Comparison of ENCODE assay signal across 20 mouse cellular contexts in genomic region chr11:100585148-100585547, GRCm38 (mm10). TPM values are rescaled to one million over a fixed set of nuclear protein-coding genes. Genes with fewer than 3 reads are reported as not detected.
A peak's percentile ranks its signal among the peaks of the same experiment; 100 is the strongest.
DNase-seq lines count a peak whose midpoint lies in the region; ATAC-seq and TF ChIP-seq lines count a peak whose summit lies in the region.
"Had no signal": no experiment of that assay in that cellular context is flagged by ENCODE, and none has a peak within 500 bp of the region (broad histone marks: within the 10 kb centered on the region; RNA-seq: fewer than 3 reads in every experiment).

No protein-coding gene starts in this region.

- H3K4me2 ChIP-seq in midbrain, postnatal 0 days (ENCODE audit: low read depth, low read length, poor library complexity, severe bottlenecking), result no peak overlapping the region
- H3K4me2 ChIP-seq: forebrain, embryonic 13.5 days; hindbrain, embryonic 13.5 days had no signal

- DNase-seq in layer of hippocampus, adult 2 months (ENCODE audit: low spot score in 2 of 2), result no peak
- no peak for DNase-seq in layer of hippocampus, postnatal 25 days (ENCODE audit: extremely low spot score in 1 of 2, low spot score in 1 of 2)
- DNase-seq in thymus, adult 2 months, result no peak
- no peak for DNase-seq in thymus, adult 18-20 months
- DNase-seq in midbrain, postnatal 0 days (ENCODE audit: low spot score), result no peak
- DNase-seq: adrenal gland, adult 8-10 months; adrenal gland, postnatal 25 days; cerebellum, adult 18-20 months; cerebellum, adult 9-10 months; cerebellum, postnatal 14 days; gastrocnemius, postnatal 25 days; heart, adult 2 months had no signal

- H3K9me3 ChIP-seq in midbrain, postnatal 0 days (ENCODE audit: low read length), result no peaks in the 10 kb centered on the region
- H3K9me3 ChIP-seq: forebrain, embryonic 10.5 days; forebrain, embryonic 13.5 days; heart, embryonic 10.5 days; hindbrain, embryonic 13.5 days had no signal

- peak overlapping the region; percentile 48; the same call in 1 of the 2 replicates for H3K27ac ChIP-seq in layer of hippocampus, adult 2 months
- peak overlapping the region; percentile 94 for H3K27ac ChIP-seq in thymus, adult 2 months (ENCODE audit: control insufficient read depth, insufficient read depth, low read length)
- 0 out of 2 replicates have a peak overlapping the region, but pooled peaks have one; percentile 28 for H3K27ac ChIP-seq in small intestine, adult 2 months (ENCODE audit: insufficient read depth, low read depth, low read length)
- H3K27ac ChIP-seq in midbrain, postnatal 0 days (ENCODE audit: low read depth, low read length), result no peak overlapping the region
- H3K27ac ChIP-seq: forebrain, embryonic 10.5 days; forebrain, embryonic 13.5 days; heart, adult 2 months; heart, embryonic 10.5 days; hindbrain, embryonic 13.5 days had no signal

- TF ChIP-seq CTCF in layer of hippocampus, adult 2 months (conservative IDR thresholded peaks at IDR 0.05), result no peak
- TF ChIP-seq CTCF in thymus, adult 2 months (IDR thresholded peaks at IDR 0.05; ENCODE audit: borderline replicate concordance, control insufficient read depth, extremely low read depth, insufficient read depth, low read length, poor library complexity), result no peak
- TF ChIP-seq CTCF in small intestine, adult 2 months (IDR thresholded peaks at IDR 0.05; ENCODE audit: extremely low read depth, insufficient read length, insufficient replicate concordance, low read depth, low read length), result no peak
- no peak for TF ChIP-seq CTCF in midbrain, postnatal 0 days (IDR thresholded peaks at IDR 0.05)

- H3K4me1 ChIP-seq in thymus, adult 2 months (replicated peaks; ENCODE audit: control insufficient read depth, insufficient read depth, low read length), result peaks cover 56% of the 10 kb centered on the region
- H3K4me1 ChIP-seq in small intestine, adult 2 months (ENCODE audit: control insufficient read depth, insufficient read depth, insufficient read length, low read length), result peaks cover 12% of the 10 kb centered on the region; the same call in 1 of the 2 replicates
- no peaks in the 10 kb centered on the region for H3K4me1 ChIP-seq in midbrain, postnatal 0 days (ENCODE audit: insufficient read depth, low read length)
- H3K4me1 ChIP-seq: forebrain, embryonic 10.5 days had no signal

- H3K36me3 ChIP-seq in thymus, adult 2 months (ENCODE audit: control insufficient read depth, insufficient read depth, low read length), result peaks cover 68% of the 10 kb centered on the region
- H3K36me3 ChIP-seq in small intestine, adult 2 months (ENCODE audit: control insufficient read depth, insufficient read depth, low read length), result peaks cover 87% of the 10 kb centered on the region
- H3K36me3 ChIP-seq in midbrain, postnatal 0 days (ENCODE audit: insufficient read depth, low read length), result peaks cover 82% of the 10 kb centered on the region

- no peak overlapping the region for H3K4me3 ChIP-seq in layer of hippocampus, adult 2 months
- H3K4me3 ChIP-seq in thymus, adult 2 months (ENCODE audit: control insufficient read depth, insufficient read depth, low read length), result no peak overlapping the region
- H3K4me3 ChIP-seq in small intestine, adult 2 months (ENCODE audit: low read depth, low read length), result no peak overlapping the region
- H3K4me3 ChIP-seq in midbrain, postnatal 0 days (ENCODE audit: low read depth, low read length), result no peak overlapping the region
- H3K4me3 ChIP-seq: forebrain, embryonic 10.5 days; forebrain, embryonic 13.5 days; heart, adult 2 months; heart, embryonic 10.5 days; hindbrain, embryonic 13.5 days had no signal

- H3K27me3 ChIP-seq in thymus, adult 2 months (ENCODE audit: control insufficient read depth, insufficient read depth, low read length), result no peaks in the 10 kb centered on the region
- H3K27me3 ChIP-seq in small intestine, adult 2 months (ENCODE audit: control insufficient read depth, insufficient read depth, low read length), result no peaks in the 10 kb centered on the region
- H3K27me3 ChIP-seq in midbrain, postnatal 0 days (ENCODE audit: insufficient read depth, low read length), result no peaks in the 10 kb centered on the region
- H3K27me3 ChIP-seq: forebrain, embryonic 13.5 days; hindbrain, embryonic 13.5 days had no signal

- H3K9ac ChIP-seq in midbrain, postnatal 0 days (replicated peaks; ENCODE audit: low read length, poor library complexity, severe bottlenecking), result no peak overlapping the region
- H3K9ac ChIP-seq: forebrain, embryonic 13.5 days; hindbrain, embryonic 13.5 days had no signal

- 85% methylated on average over 3 of the region's 3 CpGs for WGBS in thymus, adult 2 months
- WGBS in small intestine, adult 2 months, result 96% methylated on average over 3 of the region's 3 CpGs
- WGBS in midbrain, postnatal 0 days, result 93% methylated on average over 3 of the region's 3 CpGs

- ATAC-seq in midbrain, postnatal 0 days (ENCODE audit: low FRiP score), result no peak
- ATAC-seq: forebrain, embryonic 13.5 days; forebrain, embryonic 16.5 days; hindbrain, embryonic 16.5 days had no signal

- no peak for TF ChIP-seq POLR2A in thymus, adult 2 months (IDR thresholded peaks at IDR 0.05; ENCODE audit: control insufficient read depth, extremely low read depth, insufficient read depth, low read length, poor library complexity)
- TF ChIP-seq POLR2A in small intestine, adult 2 months (IDR thresholded peaks at IDR 0.05; ENCODE audit: low read depth, low read length), result no peak

RNA-seq across cellular contexts. Expression of gene Cnp, which starts 10.4 kb away (rescaled TPM):
- total RNA-seq in layer of hippocampus, adult 2 months (2021), result 100 to 1,000 TPM; 168 to 183 TPM
- 100 to 1,000 TPM; 365 to 435 TPM for total RNA-seq in layer of hippocampus, postnatal 25 days (2021)
- polyA plus RNA-seq in thymus, adult 2 months (2012; rRNA removed), result 138 and 153 TPM in 2 replicates
- polyA plus RNA-seq in small intestine, adult 2 months (2012; rRNA removed), result 12.1 and 19.4 TPM in 2 replicates
- 54.7 and 68.8 TPM in 2 replicates for total RNA-seq in midbrain, postnatal 0 days (2014; rRNA removed)
- 65.3 and 76.0 TPM in 2 replicates for polyA plus RNA-seq in midbrain, postnatal 0 days (2015; fragmentation: Nextera tagmentation; extraction: Ambion mirVana)

RNA-seq across cellular contexts. Expression of gene Nkiras2, which starts 33.9 kb away (rescaled TPM):
- total RNA-seq in layer of hippocampus, adult 2 months (2021), result 10 to 100 TPM; 11.8 to 13.1 TPM
- total RNA-seq in layer of hippocampus, postnatal 25 days (2021), result 10 to 100 TPM; 15.1 to 16.5 TPM
- 64.6 and 68.4 TPM in 2 replicates for polyA plus RNA-seq in thymus, adult 2 months (2012; rRNA removed)
- polyA plus RNA-seq in small intestine, adult 2 months (2012; rRNA removed), result 85.2 and 134 TPM in 2 replicates
- total RNA-seq in midbrain, postnatal 0 days (2014; rRNA removed), result 106 and 125 TPM in 2 replicates
- polyA plus RNA-seq in midbrain, postnatal 0 days (2015; fragmentation: Nextera tagmentation; extraction: Ambion mirVana), result 80.9 and 89.3 TPM in 2 replicates

RNA-seq across cellular contexts. Expression of gene Dnajc7, which starts 34.8 kb away (rescaled TPM):
- total RNA-seq in layer of hippocampus, adult 2 months (2021), result 100 to 1,000 TPM; 242 to 257 TPM
- total RNA-seq in layer of hippocampus, postnatal 25 days (2021), result 100 to 1,000 TPM; 234 to 286 TPM
- polyA plus RNA-seq in thymus, adult 2 months (2012; rRNA removed), result 99.8 and 110 TPM in 2 replicates
- 10.6 and 24.8 TPM in 2 replicates for polyA plus RNA-seq in small intestine, adult 2 months (2012; rRNA removed)
- 67.1 and 75.9 TPM in 2 replicates for total RNA-seq in midbrain, postnatal 0 days (2014; rRNA removed)
- 228 and 234 TPM in 2 replicates for polyA plus RNA-seq in midbrain, postnatal 0 days (2015; fragmentation: Nextera tagmentation; extraction: Ambion mirVana)

RNA-seq across cellular contexts. Expression of gene Ttc25, which starts 39.7 kb away (rescaled TPM):
- 1 to 10 TPM; 1.3 to 1.7 TPM for total RNA-seq in layer of hippocampus, adult 2 months (2021)
- total RNA-seq in layer of hippocampus, postnatal 25 days (2021), result 1 to 10 TPM in 1 of 2 experiments, under 1 TPM in 1; 0.54 to 1.2 TPM
- 0.58 and 1.1 TPM in 2 replicates for polyA plus RNA-seq in thymus, adult 2 months (2012; rRNA removed)
- 0.01 and 0.09 TPM in 2 replicates for polyA plus RNA-seq in small intestine, adult 2 months (2012; rRNA removed)
- 0.33 and 0.71 TPM in 2 replicates for total RNA-seq in midbrain, postnatal 0 days (2014; rRNA removed)
- 0.96 and 1.4 TPM in 2 replicates for polyA plus RNA-seq in midbrain, postnatal 0 days (2015; fragmentation: Nextera tagmentation; extraction: Ambion mirVana)
- total RNA-seq: hematopoietic stem cell, adult 5-6 weeks had no signal

RNA-seq across cellular contexts. Expression of gene Acly, which starts 57.3 kb away (rescaled TPM):
- total RNA-seq in layer of hippocampus, adult 2 months (2021), result 100 to 1,000 TPM; 103 to 117 TPM
- total RNA-seq in layer of hippocampus, postnatal 25 days (2021), result 100 to 1,000 TPM; 107 to 112 TPM
- polyA plus RNA-seq in thymus, adult 2 months (2012; rRNA removed), result 150 and 214 TPM in 2 replicates
- 14.0 and 21.7 TPM in 2 replicates for polyA plus RNA-seq in small intestine, adult 2 months (2012; rRNA removed)
- total RNA-seq in midbrain, postnatal 0 days (2014; rRNA removed), result 207 and 228 TPM in 2 replicates
- polyA plus RNA-seq in midbrain, postnatal 0 days (2015; fragmentation: Nextera tagmentation; extraction: Ambion mirVana), result 116 and 120 TPM in 2 replicates
